Mouse (Mus musculus): ENCODE measurements around the gene Pgap1. TPM values are rescaled to one million over a fixed set of nuclear protein-coding genes. Genes with fewer than 3 reads are reported as not detected.

Gene Pgap1
- 1 to 10 TPM; 3.5 to 6.3 TPM for total RNA-seq (2021)
- long read RNA-seq, experiment 1: 0 reads
- long read RNA-seq, experiment 2, partial matches to known transcripts: 1 of 2 reads
- long read RNA-seq, experiment 2, other reads (novel, unspliced or antisense): 1 of 2 reads

- DNase-seq (ENCODE audit: low spot score in 2 of 2): peak; percentile 84 to 85
Measured at GRCm38 (mm10) chr1:54557301-54558229, at the start of gene Pgap1. Gene Pgap1 (minus strand): TSS chr1:54557684.

- no peak for DNase-seq (ENCODE audit: low spot score in 2 of 2)
Measured at GRCm38 (mm10) chr1:54606936-54607335, 49.5 kb upstream of the Pgap1 start.

GRCm38 (mm10) chr1:54601692-54602091, 44.2 kb upstream of the Pgap1 start:
- DNase-seq (ENCODE audit: low spot score in 2 of 2): no peak

GRCm38 (mm10) chr1:54600275-54600674, 42.8 kb upstream of the Pgap1 start:
- DNase-seq (ENCODE audit: low spot score in 2 of 2): no peak

- DNase-seq (ENCODE audit: low spot score in 2 of 2): no peak
Measured at GRCm38 (mm10) chr1:54597594-54598217, 40.2 kb upstream of the Pgap1 start.

GRCm38 (mm10) chr1:54596151-54596550, 38.7 kb upstream of the Pgap1 start:
- no peak for DNase-seq (ENCODE audit: low spot score in 2 of 2)

GRCm38 (mm10) chr1:54587076-54587475, 29.6 kb upstream of the Pgap1 start:
- no peak for DNase-seq (ENCODE audit: low spot score in 2 of 2)

GRCm38 (mm10) chr1:54585971-54586555, 28.6 kb upstream of the Pgap1 start:
- no peak for DNase-seq (ENCODE audit: low spot score in 2 of 2)

- DNase-seq (ENCODE audit: low spot score in 2 of 2): no peak
Measured at GRCm38 (mm10) chr1:54585278-54585846, 27.9 kb upstream of the Pgap1 start.

GRCm38 (mm10) chr1:54584588-54585277, 27.2 kb upstream of the Pgap1 start:
- DNase-seq (ENCODE audit: low spot score in 2 of 2): no peak

GRCm38 (mm10) chr1:54578358-54579184, 21.1 kb upstream of the Pgap1 start:
- no peak for DNase-seq (ENCODE audit: low spot score in 2 of 2)

GRCm38 (mm10) chr1:54569102-54569501, 11.6 kb upstream of the Pgap1 start:
- no peak for DNase-seq (ENCODE audit: low spot score in 2 of 2)

- DNase-seq (ENCODE audit: low spot score in 2 of 2): no peak
Measured at GRCm38 (mm10) chr1:54563923-54564322, 6.4 kb upstream of the Pgap1 start.

GRCm38 (mm10) chr1:54556586-54557221, 780 bp downstream of the Pgap1 start:
- DNase-seq (ENCODE audit: low spot score in 2 of 2): no peak

GRCm38 (mm10) chr1:54555364-54556140, 1.9 kb downstream of the Pgap1 start:
- no peak for DNase-seq (ENCODE audit: low spot score in 2 of 2)

GRCm38 (mm10) chr1:54552621-54553020, 4.9 kb downstream of the Pgap1 start:
- no peak for DNase-seq (ENCODE audit: low spot score in 2 of 2)

- DNase-seq (ENCODE audit: low spot score in 2 of 2): no peak
Measured at GRCm38 (mm10) chr1:54545200-54545599, 12.3 kb downstream of the Pgap1 start.

GRCm38 (mm10) chr1:54542920-54543319, 14.6 kb downstream of the Pgap1 start:
- no peak for DNase-seq (ENCODE audit: low spot score in 2 of 2)

- no peak for DNase-seq (ENCODE audit: low spot score in 2 of 2)
Measured at GRCm38 (mm10) chr1:54531170-54531569, 26.3 kb downstream of the Pgap1 start.

Data from adrenal gland, adult 18-20 months (tissue).